Mouse (Mus musculus): ENCODE measurements at regions not wholly inside any gene's neighbourhood (a gene's known extent, or its start where the extent isn't known, plus 50 kb on each side); places are given as distances from the start of the nearest gene placed in this dataset.
A peak's percentile ranks its signal among the peaks of the same experiment; 100 is the strongest.

- DNase-seq (ENCODE audit: low spot score in 2 of 2): no peak
Measured at GRCm38 (mm10) chr17:48786501-48786900, 145.7 kb upstream of the Lrfn2 start.

DNA sequence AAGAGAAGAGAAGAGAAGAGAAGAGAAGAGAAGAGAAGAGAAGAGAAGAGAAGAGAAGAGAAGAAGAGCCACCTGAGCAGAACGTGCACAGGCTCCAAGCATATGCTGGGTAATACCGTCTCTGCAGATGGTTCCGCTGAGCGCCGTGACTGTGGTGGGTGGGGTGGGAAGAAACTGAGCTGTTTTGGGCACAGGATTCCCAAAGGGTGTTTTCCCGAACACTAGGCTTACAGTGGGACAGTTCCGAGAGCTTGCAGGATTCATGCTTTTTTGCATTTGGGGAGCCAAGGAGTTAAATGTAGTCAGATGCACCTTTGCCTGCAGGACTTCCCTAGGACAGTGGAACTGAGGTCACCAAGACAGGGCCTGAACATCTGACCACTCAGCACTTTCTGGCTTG lies 142.3 kb upstream of the Lrfn2 start:
- DNase-seq (ENCODE audit: low spot score in 2 of 2): peak in 1 of 2 experiments; percentile 50

GRCm38 (mm10) chr17:48790526-48790925 lies 141.7 kb upstream of the Lrfn2 start:
- no peak for DNase-seq (ENCODE audit: low spot score in 2 of 2)

DNA sequence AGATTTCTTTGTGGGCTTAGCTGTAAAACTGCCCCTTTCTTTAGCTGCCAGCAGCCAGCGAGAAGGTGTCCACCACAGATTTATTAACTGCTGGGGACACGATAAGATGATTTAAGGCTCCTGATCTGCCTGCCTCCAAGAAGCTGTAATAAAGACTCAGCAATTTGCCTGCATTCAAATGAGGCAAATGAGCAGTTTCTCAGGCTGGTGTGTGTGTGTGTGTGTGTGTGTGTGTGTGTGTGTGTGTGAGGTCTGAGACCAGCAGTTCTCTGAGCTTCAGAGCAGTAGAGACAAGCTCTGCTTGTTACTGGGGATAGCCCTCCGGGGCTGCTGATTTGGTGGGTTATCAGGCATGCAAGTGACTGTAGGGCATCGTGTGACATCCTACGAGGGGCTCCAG lies 139.2 kb upstream of the Lrfn2 start:
- no peak for DNase-seq (ENCODE audit: low spot score in 2 of 2)

- no peak for DNase-seq (ENCODE audit: low spot score in 2 of 2)
Measured at GRCm38 (mm10) chr17:48795773-48796172, 136.4 kb upstream of the Lrfn2 start.

- no peak for DNase-seq (ENCODE audit: low spot score in 2 of 2)
Measured at GRCm38 (mm10) chr17:48798196-48798595, 134.0 kb upstream of the Lrfn2 start.

- DNase-seq (ENCODE audit: low spot score in 2 of 2): no peak
Measured at GRCm38 (mm10) chr17:48802673-48803072, 129.5 kb upstream of the Lrfn2 start.

DNA sequence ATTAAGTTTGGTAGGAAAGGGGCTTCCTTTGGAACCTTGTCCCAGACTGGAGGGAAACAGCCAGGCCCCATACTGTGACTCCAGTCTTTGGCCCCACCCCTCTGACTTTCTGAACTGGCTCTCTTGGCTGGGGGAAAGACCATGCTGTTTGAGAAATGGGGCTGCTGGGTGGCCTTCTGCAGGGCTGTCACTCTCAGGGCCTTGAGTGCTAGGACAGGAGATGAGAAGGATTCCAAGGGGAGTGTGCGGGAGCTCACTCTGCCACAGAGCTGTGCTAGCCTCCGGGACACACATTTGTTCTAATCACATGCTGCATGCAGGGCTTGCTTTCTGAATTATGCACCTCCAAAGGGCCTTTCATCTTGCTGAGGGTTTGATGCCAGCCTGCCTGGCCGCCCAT lies 124.3 kb upstream of the Lrfn2 start:
- no peak for DNase-seq (ENCODE audit: low spot score in 2 of 2)

DNA sequence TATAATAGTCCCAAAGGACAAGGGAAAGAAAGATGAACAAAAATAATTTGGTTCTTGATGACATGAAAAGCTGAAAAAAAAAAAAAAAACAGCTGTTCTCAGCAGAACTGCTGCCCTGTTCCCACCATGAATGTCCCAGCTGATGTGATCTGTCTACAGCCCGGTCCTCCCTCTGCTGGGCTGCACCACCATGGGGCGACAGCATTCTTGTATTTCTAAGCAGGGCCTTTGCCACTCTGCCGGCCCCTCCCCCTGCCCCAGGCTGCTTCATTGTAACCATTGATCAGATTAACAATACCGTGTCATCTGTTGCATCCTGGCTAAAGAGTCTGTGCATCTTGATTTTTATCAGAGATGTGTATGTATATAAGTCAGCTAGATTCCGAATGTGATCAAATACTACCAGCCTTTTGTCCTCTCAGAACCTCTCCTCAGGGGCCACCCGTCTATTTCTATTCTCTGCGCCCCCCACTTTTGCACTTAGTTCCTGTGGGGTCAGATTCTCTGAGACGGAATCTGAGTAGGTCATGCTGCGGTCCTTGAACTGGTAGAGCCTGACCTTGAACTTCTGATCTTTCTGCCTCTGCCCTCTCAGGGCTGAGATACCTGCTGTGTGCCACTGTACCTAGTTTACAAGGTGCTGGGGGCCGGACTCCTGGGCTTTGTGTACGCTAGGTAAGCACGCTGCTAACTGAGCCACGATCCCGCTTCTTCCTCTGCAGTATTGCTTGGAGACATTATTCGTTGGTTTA lies 117.2 kb upstream of the Lrfn2 start:
- no peak for DNase-seq (ENCODE audit: low spot score in 2 of 2)

DNA sequence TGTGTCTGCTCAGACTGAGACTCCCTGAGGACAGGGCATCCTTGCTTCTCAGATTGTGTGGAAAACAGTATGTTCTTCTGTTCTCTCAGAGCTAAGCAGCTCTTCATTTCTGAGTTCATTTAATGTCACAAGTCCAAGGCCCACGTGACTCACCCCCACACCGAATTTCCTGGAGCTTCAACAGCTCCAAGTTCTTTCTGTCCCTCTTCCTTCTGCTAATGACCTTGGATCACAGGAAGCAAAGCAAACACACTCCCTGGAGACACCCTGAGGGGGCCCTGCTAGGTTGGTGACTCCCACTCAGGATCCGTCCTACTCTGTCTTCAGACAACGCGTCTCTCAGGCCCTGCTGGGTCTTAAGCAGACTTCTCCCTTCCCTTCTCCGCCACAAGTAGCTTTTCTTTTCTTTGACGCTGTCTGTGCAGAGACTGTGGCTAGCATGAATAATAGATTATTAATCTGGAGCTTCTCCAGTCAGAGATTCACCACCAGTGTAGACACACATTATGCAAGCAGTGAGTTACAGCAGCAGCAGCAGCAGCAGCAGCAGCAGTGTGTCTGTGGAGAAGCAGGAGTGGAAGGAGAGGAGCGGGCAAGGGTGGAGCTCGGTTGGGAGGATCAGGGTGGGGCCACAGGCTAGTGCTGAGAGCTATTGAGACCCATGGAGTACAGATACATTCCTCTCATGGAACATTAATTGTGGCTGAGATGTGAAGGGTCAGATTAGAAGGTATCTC lies 115.4 kb upstream of the Lrfn2 start:
- DNase-seq (ENCODE audit: low spot score in 2 of 2): peak in 1 of 2 experiments; percentile 22

GRCm38 (mm10) chr17:48817551-48817950 lies 114.6 kb upstream of the Lrfn2 start:
- no peak for DNase-seq (ENCODE audit: low spot score in 2 of 2)

GRCm38 (mm10) chr17:48819703-48820102 lies 112.5 kb upstream of the Lrfn2 start:
- DNase-seq (ENCODE audit: low spot score in 2 of 2): no peak

GRCm38 (mm10) chr17:48822101-48822876 lies 109.9 kb upstream of the Lrfn2 start:
- DNase-seq (ENCODE audit: low spot score in 2 of 2): no peak

DNA sequence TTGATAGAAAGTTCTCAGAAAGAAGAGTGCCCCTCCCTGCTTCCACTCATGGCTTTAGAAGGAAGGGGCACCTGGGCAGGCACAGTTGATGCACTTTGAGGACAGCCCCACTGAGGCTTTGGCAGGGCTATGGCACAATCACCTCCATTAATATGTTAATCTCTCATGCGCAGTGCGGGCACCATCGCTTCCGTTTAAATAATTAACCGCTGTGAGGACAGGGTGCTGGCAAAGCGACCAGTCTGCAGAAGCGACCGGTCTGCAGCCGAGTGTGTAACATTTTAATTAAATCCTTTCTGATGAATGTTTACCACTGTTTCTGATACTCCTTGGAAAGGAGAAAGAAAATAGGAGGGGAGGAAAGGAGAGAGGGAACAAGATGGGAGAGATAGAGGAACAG lies 108.3 kb upstream of the Lrfn2 start:
- no peak for DNase-seq (ENCODE audit: low spot score in 2 of 2)

- DNase-seq (ENCODE audit: low spot score in 2 of 2): peak in 1 of 2 experiments; percentile 29
Measured at GRCm38 (mm10) chr17:48825212-48825913, 106.8 kb upstream of the Lrfn2 start.

- DNase-seq (ENCODE audit: low spot score in 2 of 2): no peak
Measured at GRCm38 (mm10) chr17:48838297-48838979, 93.7 kb upstream of the Lrfn2 start.

- DNase-seq (ENCODE audit: low spot score in 2 of 2): no peak
Measured at GRCm38 (mm10) chr17:48847890-48848289, 84.3 kb upstream of the Lrfn2 start.

DNA sequence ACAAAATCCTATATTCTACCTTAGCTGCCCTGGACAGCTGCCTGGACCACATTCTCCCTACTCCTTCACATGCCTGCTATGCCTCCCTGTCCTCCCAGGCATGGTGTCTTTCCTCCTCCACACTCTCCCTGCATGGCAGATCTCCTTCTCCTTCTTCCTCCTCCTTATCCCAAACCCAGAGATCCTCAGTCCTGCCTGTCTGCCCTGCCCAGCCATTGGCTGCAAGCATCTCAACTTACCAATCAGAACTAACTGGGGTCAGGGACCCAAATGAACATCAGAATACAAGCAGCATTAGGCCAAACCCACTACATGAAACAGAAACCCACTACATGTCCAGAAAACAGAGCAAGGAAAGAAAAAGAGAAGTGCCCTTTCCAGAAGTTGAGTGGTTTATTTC lies 81.3 kb upstream of the Lrfn2 start:
- no peak for DNase-seq (ENCODE audit: low spot score in 2 of 2)

DNA sequence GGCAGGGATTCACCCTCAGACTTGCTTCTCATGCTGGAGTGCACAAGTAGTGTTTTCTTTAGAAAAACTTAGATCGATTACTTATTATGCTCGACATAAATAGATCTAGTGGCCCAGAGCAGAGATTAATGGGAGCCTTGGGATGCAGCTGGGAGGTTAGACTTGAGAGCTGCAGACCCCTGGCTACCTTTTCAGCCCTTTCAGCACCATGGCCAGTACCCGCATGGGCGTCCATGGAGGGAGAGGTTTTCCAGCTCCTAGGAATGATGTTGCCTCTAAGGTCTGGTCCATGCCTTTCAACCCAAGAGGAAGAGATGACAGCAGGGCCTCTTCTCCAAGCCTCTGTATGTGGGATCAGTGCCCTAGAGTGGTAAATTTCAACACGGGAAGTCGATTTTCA lies 73.3 kb upstream of the Lrfn2 start:
- DNase-seq (ENCODE audit: low spot score in 2 of 2): no peak

GRCm38 (mm10) chr17:48870443-48870842 lies 61.7 kb upstream of the Lrfn2 start:
- no peak for DNase-seq (ENCODE audit: low spot score in 2 of 2)

DNA sequence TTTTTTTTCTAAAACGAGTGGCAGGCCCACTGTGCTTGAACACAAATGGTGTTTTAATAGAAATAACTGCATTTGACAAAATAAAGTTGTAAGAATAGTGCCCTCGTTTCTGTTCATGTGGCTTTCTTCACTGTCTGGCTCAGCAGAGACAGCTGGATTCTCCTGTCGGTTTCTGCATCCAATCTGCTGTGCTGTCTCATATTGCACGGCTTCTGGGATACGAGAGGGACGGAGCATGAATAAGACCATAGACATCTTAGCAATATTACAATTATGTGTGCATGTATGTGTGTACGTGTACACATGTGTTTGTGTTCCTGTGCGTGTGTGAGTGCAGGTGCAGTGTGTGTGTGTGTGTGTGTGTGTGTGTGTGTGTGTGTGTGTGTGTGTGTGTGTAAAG lies 54.7 kb upstream of the Lrfn2 start:
- peak in 1 of 2 experiments; percentile 13 for DNase-seq (ENCODE audit: low spot score in 2 of 2)

All from layer of hippocampus, postnatal 14 days (tissue).